Mouse (Mus musculus) CH12.LX (cell line): ENCODE measurements at regions not wholly inside any gene's neighbourhood (a gene's known extent, or its start where the extent isn't known, plus 50 kb on each side); places are given as distances from the start of the nearest gene placed in this dataset.
A peak's percentile ranks its signal among the peaks of the same experiment; 100 is the strongest.

Experiments used
- DNase-seq: peaks from one replicate; pipeline ENCODE4 v3.0.0-alpha.2; 2013; ENCODE audit errors: extremely low read depth
- H3K27ac ChIP-seq: 2 replicates; pipeline ENCODE4 v1.5.1; 2012; ENCODE audit warnings: low read depth, mild to moderate bottlenecking, control low read depth, moderate library complexity; ENCODE audit not compliant: insufficient read depth
- H3K27me3 ChIP-seq: replicated peaks from 2 replicates; pipeline ENCODE3; 2012; ENCODE audit warnings: inconsistent platforms
- H3K36me3 ChIP-seq, 2 experiments: replicated peaks in 1 of 2; 2 replicates each; pipeline versions ENCODE3 to v1.6.1; 2012; ENCODE audit warnings: inconsistent platforms in 1 of 2, low read length in 1 of 2, mild to moderate bottlenecking in 1 of 2, mixed read lengths in 1 of 2, moderate library complexity in 1 of 2; ENCODE audit not compliant: control insufficient read depth in 1 of 2, insufficient read depth in 1 of 2
- H3K4me1 ChIP-seq, 2 experiments: 2 replicates each; pipeline ENCODE4 v1.6.1; 2012; ENCODE audit warnings: inconsistent platforms in 1 of 2, moderate library complexity in 1 of 2; ENCODE audit not compliant: insufficient read depth in 2 of 2, control insufficient read depth in 1 of 2
- H3K4me2 ChIP-seq: 2 replicates; pipeline ENCODE4 v1.6.1; 2012; ENCODE audit warnings: low read depth, mild to moderate bottlenecking, control low read depth; ENCODE audit not compliant: poor library complexity, insufficient read depth, severe bottlenecking
- H3K4me3 ChIP-seq, 3 experiments: fragments of 150-350 bp in 1 of 3; sonication (generic) in 1 of 3; replicated peaks in 1 of 3; 2 replicates each; pipeline versions ENCODE3 to v1.5.1; 2011 to 2012; ENCODE audit warnings: low read depth in 2 of 3, low read length in 2 of 3, mild to moderate bottlenecking in 2 of 3, moderate library complexity in 2 of 3, control low read depth in 1 of 3, improper control_type of control experiment in 1 of 3, inconsistent platforms in 1 of 3, mixed read lengths in 1 of 3; ENCODE audit not compliant: poor library complexity in 1 of 3
- H3K79me2 ChIP-seq: replicated peaks from 2 replicates; pipeline ENCODE4 v1.6.1; 2012; ENCODE audit warnings: mild to moderate bottlenecking, moderate library complexity; ENCODE audit not compliant: control insufficient read depth, poor library complexity, insufficient read depth, severe bottlenecking; ENCODE audit errors: extremely low read depth
- H3K9ac ChIP-seq: 2 replicates; pipeline ENCODE4 v1.6.1; 2012; ENCODE audit warnings: low read depth, mild to moderate bottlenecking, control low read depth, moderate library complexity; ENCODE audit not compliant: insufficient read depth
- H3K9me3 ChIP-seq: replicated peaks from 2 replicates; pipeline ENCODE3; 2012; ENCODE audit warnings: low read length, inconsistent platforms, mixed read lengths
- CHD2 ChIP-seq: IDR thresholded peaks from 2 replicates; pipeline ENCODE4 v1.6.1; 2011; ENCODE audit warnings: low read length, improper control_type of control experiment
- CTCF ChIP-seq, 2 experiments: IDR thresholded peaks in 1 of 2; conservative IDR thresholded peaks in 1 of 2; 2 replicates each; pipeline ENCODE4 v1.5.1; 2011 to 2012; ENCODE audit warnings: low read depth in 2 of 2, low read length in 2 of 2, improper control_type of control experiment in 1 of 2, inconsistent platforms in 1 of 2, mild to moderate bottlenecking in 1 of 2, moderate library complexity in 1 of 2
- ELF1 ChIP-seq: IDR thresholded peaks from 2 replicates; pipeline ENCODE4 v1.6.1; 2014; ENCODE audit warnings: low read depth, mild to moderate bottlenecking, inconsistent platforms, low read length, improper control_type of control experiment
- EP300 ChIP-seq: IDR thresholded peaks from 2 replicates; pipeline ENCODE4 v1.6.1; 2011; ENCODE audit warnings: low read length, improper control_type of control experiment
- GABPA ChIP-seq: IDR thresholded peaks from 2 replicates; pipeline ENCODE4 v1.6.1; 2012; ENCODE audit warnings: low read depth, low read length, improper control_type of control experiment, inconsistent platforms; ENCODE audit not compliant: insufficient replicate concordance
- JUN ChIP-seq: IDR thresholded peaks from 2 replicates; pipeline ENCODE4 v1.6.1; 2011; ENCODE audit warnings: low read depth, mild to moderate bottlenecking, low read length, improper control_type of control experiment, moderate library complexity; ENCODE audit not compliant: insufficient read depth
- KAT2A ChIP-seq: IDR thresholded peaks from 2 replicates; pipeline ENCODE4 v1.6.1; 2012; ENCODE audit warnings: low read length, improper control_type of control experiment, inconsistent platforms; ENCODE audit not compliant: insufficient replicate concordance
- MAFK ChIP-seq: IDR thresholded peaks from 2 replicates; pipeline ENCODE4 v1.6.1; 2011; ENCODE audit warnings: low read length, improper control_type of control experiment; ENCODE audit not compliant: insufficient replicate concordance
- MAX ChIP-seq: IDR thresholded peaks from 2 replicates; pipeline ENCODE4 v1.6.1; 2011; ENCODE audit warnings: low read length, improper control_type of control experiment
- MAZ ChIP-seq: IDR thresholded peaks from 2 replicates; pipeline ENCODE4 v1.6.1; 2012; ENCODE audit warnings: low read depth, mild to moderate bottlenecking, inconsistent platforms, low read length, improper control_type of control experiment, moderate library complexity
- MEF2A ChIP-seq: IDR thresholded peaks from 2 replicates; pipeline ENCODE4 v1.6.1; 2014; ENCODE audit warnings: low read depth, mild to moderate bottlenecking, inconsistent platforms, low read length, improper control_type of control experiment, borderline replicate concordance
- NELFE ChIP-seq: IDR thresholded peaks from 2 replicates; pipeline ENCODE4 v1.6.1; 2011; ENCODE audit warnings: low read depth, low read length, improper control_type of control experiment
- NRF1 ChIP-seq: IDR thresholded peaks from 2 replicates; pipeline ENCODE4 v1.6.1; 2014; ENCODE audit warnings: low read depth, mild to moderate bottlenecking, inconsistent platforms, low read length, improper control_type of control experiment, moderate library complexity
- RAD21 ChIP-seq: IDR thresholded peaks from 2 replicates; pipeline ENCODE4 v1.6.1; 2011; ENCODE audit warnings: low read depth, mild to moderate bottlenecking, low read length, improper control_type of control experiment, moderate library complexity
- RCOR1 ChIP-seq: conservative IDR thresholded peaks from 2 replicates; pipeline ENCODE4 v1.6.1; 2012; ENCODE audit warnings: low read depth, mild to moderate bottlenecking, inconsistent platforms, low read length, improper control_type of control experiment
- SIN3A ChIP-seq: IDR thresholded peaks from 2 replicates; pipeline ENCODE4 v1.6.1; 2012; ENCODE audit warnings: low read length, improper control_type of control experiment, inconsistent platforms
- SMC3 ChIP-seq: IDR thresholded peaks from 2 replicates; pipeline ENCODE4 v1.6.1; 2011; ENCODE audit warnings: low read depth, low read length, improper control_type of control experiment
- TCF12 ChIP-seq: IDR thresholded peaks from 2 replicates; pipeline ENCODE4 v1.6.1; 2014; ENCODE audit warnings: low read depth, mild to moderate bottlenecking, inconsistent platforms, low read length, improper control_type of control experiment
- ZC3H11A ChIP-seq: IDR thresholded peaks from 2 replicates; pipeline ENCODE4 v1.6.1; 2012; ENCODE audit warnings: low read depth, mild to moderate bottlenecking, inconsistent platforms, low read length, improper control_type of control experiment
- ZMIZ1 ChIP-seq: IDR thresholded peaks from 2 replicates; pipeline ENCODE4 v1.6.1; 2012; ENCODE audit warnings: low read depth, mild to moderate bottlenecking, inconsistent platforms, low read length, improper control_type of control experiment
- ZNF384 ChIP-seq: IDR thresholded peaks from 2 replicates; pipeline ENCODE4 v1.6.1; 2012; ENCODE audit warnings: low read depth, low read length, improper control_type of control experiment, inconsistent platforms
- dilution Hi-C: fragments of 300-500 bp; cut with MboI; formaldehyde crosslinking; loops from 2 replicates; pipeline ENCODE4 v1.14.3; 2020; ENCODE audit warnings: low sequenced_read_pairs; ENCODE audit not compliant: extremely low pct_unique_long_range_greater_than_20kb, extremely low pct_ligation_motif_present
- in situ Hi-C: fragments of 300-500 bp; cut with MboI; formaldehyde crosslinking; loops from 3 replicates; pipeline ENCODE4 v1.14.3; 2019; ENCODE audit warnings: low sequenced_read_pairs, low pct_ligation_motif_present, low pct_unique_long_range_greater_than_20kb, mixed read lengths

GRCm38 (mm10) chr13:73383585-73383984, 55.2 kb upstream of the Ndufs6 start:
- peak; percentile 52 for DNase-seq
- in situ Hi-C loops, result no loop called here

More at GRCm38 (mm10) chr13:73383585-73383984, 55.2 kb upstream of the Ndufs6 start:
- Histone ChIP-seq H3K9me3 (peaks cover 2% of the 10 kb centered on the region), H3K4me2 (no peak overlapping the region), H3K36me3 (no peaks in the 10 kb centered on the region), H3K79me2 (no peaks in the 10 kb centered on the region), H3K27me3 (peaks cover 47% of the 10 kb centered on the region), H3K4me3 (no peak overlapping the region), H3K9ac (no peak overlapping the region)
- dilution Hi-C loops, result no loop called here
- TF ChIP-seq SMC3, result peak; percentile 32
- TF ChIP-seq MAX, result no peak
- TF ChIP-seq TCF12, result no peak
- TF ChIP-seq RCOR1, result no peak
- no peak for TF ChIP-seq MEF2A
- TF ChIP-seq EP300, result no peak
- no peak for TF ChIP-seq ZNF384
- no peak for TF ChIP-seq ZC3H11A
- no peak for TF ChIP-seq GABPA
- TF ChIP-seq NELFE, result no peak
- no peak for TF ChIP-seq NRF1
- TF ChIP-seq MAFK, result no peak
- TF ChIP-seq ZMIZ1, result no peak
- no peak for TF ChIP-seq CHD2
- no peak for TF ChIP-seq KAT2A
- peak; percentile 52 for TF ChIP-seq RAD21
- TF ChIP-seq MAZ, result no peak
- no peak for TF ChIP-seq SIN3A
- TF ChIP-seq CTCF (conservative IDR thresholded peaks at IDR 0.05 in 1 of 2, IDR thresholded peaks at IDR 0.05 in 1 of 2; ENCODE audit: low read depth in 2 of 2, low read length in 2 of 2), result peak; percentile 53 to 65
- no peak for TF ChIP-seq JUN
- TF ChIP-seq ELF1, result no peak
- TF ChIP-seq, all 38 proteins: peak for 3
- no peaks in the 10 kb centered on the region; a peak in 1 of 4 replicates for H3K4me1 ChIP-seq
- H3K27ac ChIP-seq, result no peak overlapping the region
